Mouse (Mus musculus): ENCODE measurements around the gene Ldlr. TPM values are rescaled to one million over a fixed set of nuclear protein-coding genes. Genes with fewer than 3 reads are reported as not detected.

Gene Ldlr
- total and polyA plus RNA-seq, 3 experiments: 69.1 to 90.6 TPM; not detected in 1

GRCm38 (mm10) chr9:21691862-21692261 lies 31.4 kb upstream of the Ldlr start:
- H3K4me3 ChIP-seq (ENCODE audit: control insufficient read depth in 1 of 2, insufficient read depth in 1 of 2, low read depth in 2 of 2, low read length in 2 of 2): no peak overlapping the region
- H3K9ac ChIP-seq (ENCODE audit: control insufficient read depth, low read depth, low read length, poor library complexity, severe bottlenecking): no peak overlapping the region
- H3K27me3 ChIP-seq (ENCODE audit: control insufficient read depth in 1 of 2, insufficient read depth in 2 of 2, low read length in 2 of 2): no peaks in the 10 kb centered on the region
- H3K27ac ChIP-seq (ENCODE audit: control insufficient read depth, low read depth, low read length): no peak overlapping the region
- TF ChIP-seq MAFK (IDR thresholded peaks at IDR 0.05; ENCODE audit: borderline replicate concordance, low read depth, low read length): no peak
- TF ChIP-seq ZC3H11A (IDR thresholded peaks at IDR 0.05; ENCODE audit: low read depth, low read length): peak; percentile 53
- peak; percentile 14; the same call in 1 of the 2 replicates for TF ChIP-seq TCF12 (IDR thresholded peaks at IDR 0.05; ENCODE audit: low read depth, low read length)
- peak; percentile 62 for TF ChIP-seq RAD21 (IDR thresholded peaks at IDR 0.05; ENCODE audit: low read depth, low read length)
- no peak for TF ChIP-seq GABPA (IDR thresholded peaks at IDR 0.05; ENCODE audit: low read depth, low read length)
- no peak for TF ChIP-seq KAT2A (conservative IDR thresholded peaks at IDR 0.05; ENCODE audit: low read depth, low read length)
- TF ChIP-seq ZNF384 (IDR thresholded peaks at IDR 0.05; ENCODE audit: low read depth, low read length): 0 out of 2 replicates have a peak, but pooled peaks have one; percentile 33
- TF ChIP-seq NRF1 (IDR thresholded peaks at IDR 0.05; ENCODE audit: insufficient read depth, low read depth, low read length, poor library complexity, severe bottlenecking): no peak
- TF ChIP-seq E2F4 (IDR thresholded peaks at IDR 0.05; ENCODE audit: borderline replicate concordance, low read depth, low read length): no peak
- 0 out of 4 replicates have a peak, but pooled peaks of 1 of the 2 experiments have one; percentile 11 for TF ChIP-seq EP300 (IDR thresholded peaks at IDR 0.05; ENCODE audit: low read depth in 1 of 2, low read length in 2 of 2)
- TF ChIP-seq RCOR1 (IDR thresholded peaks at IDR 0.05; ENCODE audit: low read depth, low read length): no peak
- TF ChIP-seq MYB (IDR thresholded peaks at IDR 0.05; ENCODE audit: low read depth, low read length): 0 out of 2 replicates have a peak, but pooled peaks have one; percentile 17
- no peak for TF ChIP-seq HCFC1 (IDR thresholded peaks at IDR 0.05; ENCODE audit: low read depth, low read length)
- TF ChIP-seq CTCF (IDR thresholded peaks at IDR 0.05 in 2 of 3, conservative IDR thresholded peaks at IDR 0.05 in 1 of 3; ENCODE audit: control insufficient read depth in 1 of 3, insufficient read depth in 1 of 3, low read depth in 2 of 3, low read length in 3 of 3, poor library complexity in 1 of 3, severe bottlenecking in 1 of 3): peak; percentile 91 to 98 (median 94)
- peak; percentile 46; the same call in 1 of the 2 replicates for TF ChIP-seq USF1 (IDR thresholded peaks at IDR 0.05; ENCODE audit: low read depth, low read length)
- TF ChIP-seq MAZ (IDR thresholded peaks at IDR 0.05; ENCODE audit: low read depth, low read length): peak; percentile 45; the same call in 1 of the 2 replicates
- TF ChIP-seq CHD2 (IDR thresholded peaks at IDR 0.05; ENCODE audit: low read length): no peak
- TF ChIP-seq ETS1 (IDR thresholded peaks at IDR 0.05; ENCODE audit: low read depth, low read length): no peak
- no peak for TF ChIP-seq NELFE (IDR thresholded peaks at IDR 0.05; ENCODE audit: low read depth, low read length)
- TF ChIP-seq ZMIZ1 (IDR thresholded peaks at IDR 0.05; ENCODE audit: low read depth, low read length): no peak
- TF ChIP-seq USF2 (IDR thresholded peaks at IDR 0.05; ENCODE audit: borderline replicate concordance in 1 of 2, insufficient read depth in 1 of 2, low read depth in 1 of 2, low read length in 2 of 2): no peak
- peak; percentile 39; the same call in 1 of the 2 replicates for TF ChIP-seq MXI1 (IDR thresholded peaks at IDR 0.05; ENCODE audit: low read depth, low read length)
- no peak for TF ChIP-seq BHLHE40 (IDR thresholded peaks at IDR 0.05; ENCODE audit: borderline replicate concordance, low read depth, low read length)
- TF ChIP-seq ZKSCAN1 (IDR thresholded peaks at IDR 0.05; ENCODE audit: low read depth, low read length): peak; percentile 40; the same call in 1 of the 2 replicates
- no peak; the same call in 1 of the 2 replicates for TF ChIP-seq POLR2AphosphoS2 (IDR thresholded peaks at IDR 0.05; ENCODE audit: low read length)
- peak; percentile 89 for TF ChIP-seq SMC3 (IDR thresholded peaks at IDR 0.05; ENCODE audit: low read depth, low read length)
- no peak for TF ChIP-seq MAX (IDR thresholded peaks at IDR 0.05; ENCODE audit: low read length)
- peak; percentile 75 for DNase-seq (ENCODE audit: low read depth, low spot score)
- peaks cover 0 to 72% of the 10 kb centered on the region in 2 experiments; a peak in 2 of 4 replicates for H3K36me3 ChIP-seq (ENCODE audit: control insufficient read depth in 1 of 2, insufficient read depth in 2 of 2, low read length in 2 of 2)
- no peaks in the 10 kb centered on the region for H3K79me2 ChIP-seq (ENCODE audit: control insufficient read depth, insufficient read depth, low read length, poor library complexity)
- H3K9me3 ChIP-seq (replicated peaks; ENCODE audit: insufficient read depth, low read length): no peaks in the 10 kb centered on the region
- no peaks in the 10 kb centered on the region for H3K4me1 ChIP-seq (ENCODE audit: control insufficient read depth in 1 of 2, insufficient read depth in 2 of 2, low read length in 2 of 2)

All from MEL (cell line).